In genomic region chr6:99182777-99183176, GRCm38 (mm10) we compare ENCODE assay signal across 19 mouse cellular contexts.
DNase-seq lines count a peak whose midpoint lies in the region; ATAC-seq lines count a peak whose summit lies in the region.
"Had no signal": no experiment of that assay in that cellular context is flagged by ENCODE, and none has a peak within 500 bp of the region (broad histone marks: within the 10 kb centered on the region; RNA-seq: fewer than 3 reads in every experiment).

No protein-coding gene starts in this region.

- H3K36me3 ChIP-seq in heart, embryonic 11.5 days (ENCODE audit: control insufficient read depth, insufficient read depth, low read length), result no peaks in the 10 kb centered on the region
- no peaks in the 10 kb centered on the region for H3K36me3 ChIP-seq in midbrain, embryonic 11.5 days (ENCODE audit: control insufficient read depth, insufficient read depth, low read length)
- H3K36me3 ChIP-seq in midbrain, embryonic 15.5 days (replicated peaks), result no peaks in the 10 kb centered on the region

- DNase-seq in heart, adult 11 months, result peak; percentile 71
- DNase-seq in midbrain, embryonic 11.5 days (ENCODE audit: low spot score, missing footprints), result peak; percentile 56
- DNase-seq: adrenal gland, adult 2 months; adrenal gland, adult 8-10 months; adrenal gland, postnatal 10 days; adrenal gland, postnatal 14 days; adrenal gland, postnatal 25 days; adrenal gland, postnatal 36 days; B cell, adult 2 months; cerebellum, adult 11 months; cerebellum, adult 11-12 months; cerebellum, adult 18-20 months had no signal

- 77% methylated on average over 4 of the region's 4 CpGs for WGBS in heart, embryonic 11.5 days (ENCODE audit: insufficient replicate concordance)
- 89% methylated on average over 4 of the region's 4 CpGs for WGBS in midbrain, embryonic 11.5 days
- WGBS in midbrain, embryonic 15.5 days, result 97% methylated on average over 4 of the region's 4 CpGs

- no peak overlapping the region for H3K4me2 ChIP-seq in heart, embryonic 11.5 days
- no peak overlapping the region for H3K4me2 ChIP-seq in midbrain, embryonic 11.5 days
- no peak overlapping the region for H3K4me2 ChIP-seq in midbrain, embryonic 15.5 days

- no peak overlapping the region for H3K4me3 ChIP-seq in heart, embryonic 11.5 days (ENCODE audit: low read depth, low read length)
- H3K4me3 ChIP-seq in midbrain, embryonic 11.5 days (ENCODE audit: low read depth, low read length), result no peak overlapping the region
- H3K4me3 ChIP-seq in midbrain, embryonic 15.5 days, result no peak overlapping the region

- no peak for ATAC-seq in heart, embryonic 11.5 days (replicated peaks; ENCODE audit: insufficient number of reproducible peaks, low FRiP score, low TSS enrichment)
- ATAC-seq in midbrain, embryonic 11.5 days (ENCODE audit: low FRiP score), result no peak
- no peak for ATAC-seq in midbrain, embryonic 15.5 days (replicated peaks)
- ATAC-seq: activated CD4-positive, CD25-positive, alpha-beta regulatory T cell, adult 4 months; CD4-positive, CD25-positive, alpha-beta regulatory T cell, adult 4 months; Patski had no signal

- H3K9ac ChIP-seq in heart, embryonic 11.5 days (ENCODE audit: low read depth, low read length), result no peak overlapping the region
- no peak overlapping the region for H3K9ac ChIP-seq in midbrain, embryonic 11.5 days (ENCODE audit: low read length)
- no peak overlapping the region for H3K9ac ChIP-seq in midbrain, embryonic 15.5 days

- H3K4me1 ChIP-seq in heart, embryonic 11.5 days (ENCODE audit: control insufficient read depth, insufficient read depth, low read length), result peaks cover 15% of the 10 kb centered on the region
- H3K4me1 ChIP-seq in midbrain, embryonic 11.5 days (ENCODE audit: control insufficient read depth, insufficient read depth, low read length), result peaks cover 11% of the 10 kb centered on the region
- peaks cover 7% of the 10 kb centered on the region for H3K4me1 ChIP-seq in midbrain, embryonic 15.5 days

- no peaks in the 10 kb centered on the region for H3K9me3 ChIP-seq in heart, embryonic 11.5 days (replicated peaks; ENCODE audit: control insufficient read depth, low read length)
- H3K9me3 ChIP-seq in midbrain, embryonic 11.5 days (ENCODE audit: control insufficient read depth, low read length), result no peaks in the 10 kb centered on the region
- H3K9me3 ChIP-seq in midbrain, embryonic 15.5 days, result no peaks in the 10 kb centered on the region
- H3K9me3 ChIP-seq: G1E had no signal

- H3K27me3 ChIP-seq in heart, embryonic 11.5 days (ENCODE audit: control insufficient read depth, insufficient read depth, low read length), result no peaks in the 10 kb centered on the region
- no peaks in the 10 kb centered on the region for H3K27me3 ChIP-seq in midbrain, embryonic 11.5 days (ENCODE audit: control insufficient read depth, insufficient read depth, low read length)
- no peaks in the 10 kb centered on the region for H3K27me3 ChIP-seq in midbrain, embryonic 15.5 days (replicated peaks)
- H3K27me3 ChIP-seq: CH12.LX, Patski had no signal

- no peak overlapping the region for H3K27ac ChIP-seq in heart, embryonic 11.5 days (ENCODE audit: low read depth, low read length)
- H3K27ac ChIP-seq in midbrain, embryonic 11.5 days (ENCODE audit: low read depth, low read length), result no peak overlapping the region
- no peak overlapping the region for H3K27ac ChIP-seq in midbrain, embryonic 15.5 days
